Mouse (Mus musculus) ES-E14 (cell line): ENCODE results near the gene Npw. TPM values are rescaled to one million over a fixed set of nuclear protein-coding genes. Genes with fewer than 3 reads are reported as not detected.
A peak's percentile ranks its signal among the peaks of the same experiment; 100 is the strongest.

Experiments
- DNase-seq: peaks from one replicate; pipeline ENCODE4 v3.0.0-alpha.2; 2013; ENCODE audit warnings: low read depth, low spot score
- H3K27ac ChIP-seq: 2 replicates; pipeline ENCODE4 v1.5.1; 2012; ENCODE audit warnings: low read depth, mild to moderate bottlenecking, low read length, moderate library complexity, mixed read lengths; ENCODE audit not compliant: poor library complexity, insufficient read depth, severe bottlenecking
- H3K36me3 ChIP-seq: 2 replicates; pipeline ENCODE4 v1.6.1; 2012; ENCODE audit warnings: mild to moderate bottlenecking, low read length, moderate library complexity, mixed read lengths; ENCODE audit not compliant: control insufficient read depth, poor library complexity, insufficient read depth, severe bottlenecking
- H3K4me1 ChIP-seq, 2 experiments: fragments of 150-350 bp in 1 of 2; sonication (generic) in 1 of 2; 2 replicates each; pipeline ENCODE4 v1.6.1; 2012; ENCODE audit warnings: low read length in 2 of 2, mild to moderate bottlenecking in 1 of 2, mixed read lengths in 1 of 2; ENCODE audit not compliant: control insufficient read depth in 2 of 2, insufficient read depth in 2 of 2, poor library complexity in 1 of 2
- H3K4me3 ChIP-seq, 2 experiments: fragments of 150-350 bp in 1 of 2; sonication (generic) in 1 of 2; 2 replicates each; pipeline ENCODE4 v1.5.1; 2012; ENCODE audit warnings: low read length in 2 of 2, low read depth in 1 of 2, mild to moderate bottlenecking in 1 of 2, mixed read lengths in 1 of 2; ENCODE audit not compliant: insufficient read depth in 1 of 2, poor library complexity in 1 of 2, severe bottlenecking in 1 of 2
- H3K9ac ChIP-seq: 2 replicates; pipeline ENCODE4 v1.6.1; 2012; ENCODE audit warnings: low read depth, mild to moderate bottlenecking, low read length, mixed read lengths; ENCODE audit not compliant: poor library complexity, insufficient read depth, severe bottlenecking
- H3K9me3 ChIP-seq: fragments of 150-350 bp; sonication (generic); 2 replicates; pipeline ENCODE4 v1.6.1; 2012; ENCODE audit warnings: low read depth, mild to moderate bottlenecking, low read length; ENCODE audit not compliant: control insufficient read depth, insufficient read depth
- CHD2 ChIP-seq: IDR thresholded peaks from 2 replicates; pipeline ENCODE4 v1.6.1; 2014; ENCODE audit warnings: mild to moderate bottlenecking, low read depth, low read length, inconsistent platforms
- HCFC1 ChIP-seq: IDR thresholded peaks from 2 replicates; pipeline ENCODE4 v1.6.1; 2012; ENCODE audit warnings: low read length, inconsistent platforms, borderline replicate concordance; ENCODE audit not compliant: insufficient read depth
- MAFK ChIP-seq: IDR thresholded peaks from 2 replicates; pipeline ENCODE4 v1.6.1; 2014; ENCODE audit warnings: mild to moderate bottlenecking, low read depth, low read length, inconsistent platforms; ENCODE audit not compliant: insufficient read depth
- ZC3H11A ChIP-seq: IDR thresholded peaks from 2 replicates; pipeline ENCODE4 v1.6.1; 2012; ENCODE audit warnings: low read depth, mild to moderate bottlenecking, inconsistent platforms, low read length, borderline replicate concordance
- ZNF384 ChIP-seq: IDR thresholded peaks from 2 replicates; pipeline ENCODE4 v1.6.1; 2012; ENCODE audit warnings: low read depth, low read length, inconsistent platforms
- in situ Hi-C, 2 experiments: fragments of 600-800 bp; cut with MboI; formaldehyde crosslinking; loops; one replicate each; pipeline ENCODE4 v1.15.1; 2025; ENCODE audit warnings: low sequenced_read_pairs in 2 of 2, inconsistent platforms in 1 of 2; ENCODE audit not compliant: unreplicated experiment in 2 of 2
- total RNA-seq: library from RNA; depleted of rRNA; stranded (reverse); fragments of 300-350 nt; gene quantifications from 2 replicates; pipeline ENCODE4 v1.2.3, GENCODE M21; 2012

Gene Npw
- total RNA-seq, 1 experiment = 3.0 TPM

DNA sequence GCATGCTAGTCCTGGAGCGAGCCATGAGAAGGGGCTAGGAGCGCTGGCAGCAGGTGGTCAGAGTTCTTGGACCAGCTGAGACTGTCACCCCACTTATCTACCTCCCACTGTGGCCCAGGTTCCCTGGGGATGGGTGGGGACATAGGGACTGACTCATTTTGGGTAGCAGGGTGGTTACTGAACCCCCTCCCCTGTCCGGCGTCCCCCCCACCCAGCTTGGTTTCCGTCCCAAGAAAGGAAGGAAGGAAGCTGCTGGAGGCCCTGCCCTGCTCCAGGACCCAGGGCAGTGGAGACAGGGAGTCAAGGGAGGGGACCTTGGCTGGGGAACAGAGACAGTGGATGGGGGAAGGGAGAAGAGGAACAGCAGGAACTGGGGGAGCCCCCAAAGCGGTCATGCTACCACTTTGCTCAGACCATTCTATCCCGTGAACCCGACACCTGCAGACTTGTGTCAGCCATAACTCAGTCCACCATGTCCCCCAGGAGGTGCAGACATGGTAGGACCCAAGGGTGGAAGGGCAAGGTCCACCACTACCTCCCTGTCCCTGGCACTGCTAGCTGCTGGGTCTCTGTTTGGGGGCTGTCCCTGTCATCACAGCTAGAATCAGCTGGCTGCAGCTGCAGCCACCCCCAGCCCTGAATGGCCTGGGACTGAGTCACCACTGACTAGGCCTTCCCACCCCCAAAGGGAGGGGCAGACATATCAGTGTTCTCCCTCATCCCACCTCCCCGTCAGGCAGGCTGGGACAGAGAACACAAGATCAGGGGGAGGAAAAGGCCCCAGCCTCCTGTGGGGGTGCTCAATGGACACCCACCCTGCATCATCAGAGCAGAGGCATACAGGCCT lies 13.2 kb downstream of the Npw start:
- Histone ChIP-seq H3K9ac (no peak overlapping the region), H3K4me3 (no peak overlapping the region), H3K36me3 (peaks cover 4% of the 10 kb centered on the region; the same call in 1 of the 2 replicates), H3K4me1 (peaks cover 7 to 31% of the 10 kb centered on the region in 2 experiments; a peak in 3 of 4 replicates), H3K9me3 (no peaks in the 10 kb centered on the region), H3K27ac (no peak overlapping the region)
- TF ChIP-seq MAFK (no peak), ZNF384 (no peak), CHD2 (no peak)
- in situ Hi-C loops = no loop called here
- no peak for DNase-seq

DNA sequence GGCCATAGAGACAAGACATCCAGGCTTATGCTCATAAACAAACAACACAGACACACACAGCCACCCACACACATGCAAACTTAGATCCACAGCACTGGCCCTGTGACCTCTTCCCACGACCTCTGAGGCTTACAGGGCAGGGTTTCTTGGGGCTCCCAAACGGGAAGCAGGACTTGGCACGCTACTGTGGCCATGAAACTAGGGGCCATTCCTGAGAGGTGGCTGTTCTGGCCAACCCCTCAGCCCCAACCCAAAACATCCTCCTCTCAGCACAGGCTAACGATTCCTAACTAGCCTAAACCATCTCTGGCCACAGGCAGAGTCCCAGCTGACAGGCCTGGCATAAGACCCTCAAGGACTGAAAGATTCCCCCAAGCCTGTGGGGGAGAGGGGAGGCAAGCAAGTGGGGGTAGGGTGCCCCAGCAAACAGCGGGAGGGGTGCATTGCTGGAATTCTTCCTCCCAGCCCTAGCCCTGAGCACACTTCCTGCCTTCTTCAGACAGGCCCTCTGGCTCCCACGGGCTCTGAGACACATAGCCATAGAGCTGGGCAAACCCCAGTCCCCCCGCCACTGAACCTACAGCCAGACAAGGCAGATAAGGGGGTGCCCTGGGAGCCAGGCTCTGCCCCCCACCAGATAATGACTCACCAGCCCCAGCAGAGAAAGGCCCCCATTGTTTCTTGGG lies 14.1 kb downstream of the Npw start:
- Histone ChIP-seq H3K27ac (no peak overlapping the region), H3K4me3 (no peak overlapping the region), H3K9me3 (no peaks in the 10 kb centered on the region), H3K36me3 (peaks cover 4% of the 10 kb centered on the region; the same call in 1 of the 2 replicates), H3K9ac (no peak overlapping the region), H3K4me1 (peaks cover 5 to 30% of the 10 kb centered on the region in 2 experiments; a peak in 3 of 4 replicates)
- TF ChIP-seq ZC3H11A (no peak), CHD2 (no peak), ZNF384 (no peak), HCFC1 (no peak), MAFK (no peak)
- in situ Hi-C loops = no loop called here
- DNase-seq = no peak

DNA sequence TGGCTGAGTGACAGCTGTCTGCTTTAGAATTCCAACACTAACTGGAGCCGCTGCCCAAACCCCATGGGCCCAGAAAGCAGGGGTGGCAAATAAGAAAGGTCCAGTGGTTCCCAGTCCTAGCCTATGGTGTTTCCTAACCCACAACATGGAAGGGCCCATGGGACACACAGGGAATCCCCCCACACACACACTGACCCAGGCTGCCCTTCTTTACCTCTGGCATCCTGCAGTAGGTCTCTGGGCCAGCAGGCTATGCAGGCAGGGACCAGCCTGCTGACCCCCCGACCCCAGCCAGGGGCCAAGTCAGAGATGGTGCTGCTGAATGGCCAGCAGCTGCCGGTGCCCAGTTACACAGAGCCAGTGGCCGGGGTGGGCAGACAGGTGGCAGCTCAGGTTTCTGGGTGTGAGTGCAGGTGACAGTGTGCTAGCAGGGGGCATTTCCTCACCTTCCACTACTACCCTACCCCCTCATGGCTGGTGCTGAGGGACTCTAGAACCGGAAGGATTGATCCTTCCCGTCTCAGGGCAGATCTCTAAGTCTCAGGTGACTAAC lies 15.4 kb downstream of the Npw start:
- in situ Hi-C loops = no loop called here
- Histone ChIP-seq H3K9me3 (no peaks in the 10 kb centered on the region), H3K36me3 (peaks cover 8% of the 10 kb centered on the region; the same call in 1 of the 2 replicates), H3K27ac (no peak overlapping the region), H3K4me3 (no peak overlapping the region), H3K4me1 (peaks cover 5 to 38% of the 10 kb centered on the region in 2 experiments; a peak in 3 of 4 replicates), H3K9ac (no peak overlapping the region)
- TF ChIP-seq CHD2 (no peak), ZC3H11A (no peak)
- no peak for DNase-seq

DNA sequence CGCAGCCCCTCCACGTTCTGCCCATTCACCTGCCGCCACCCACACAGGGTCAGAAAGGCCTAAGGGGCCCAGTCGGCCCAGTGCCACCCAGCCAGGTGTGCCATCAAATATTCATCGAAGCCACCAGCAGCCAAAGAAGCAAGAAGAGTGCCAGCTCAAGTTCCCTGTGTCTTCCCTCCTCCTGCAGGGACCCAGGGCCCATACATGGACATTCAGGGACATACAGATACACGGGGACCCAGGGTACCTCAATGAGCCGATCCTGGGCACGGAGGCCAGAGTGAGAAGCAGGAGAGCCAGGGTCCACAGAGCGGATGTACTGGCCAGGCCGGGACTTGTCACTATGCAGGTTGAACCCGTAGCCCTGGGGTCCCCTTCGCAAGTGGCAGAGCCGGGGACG lies 16.3 kb downstream of the Npw start:
- H3K36me3 ChIP-seq = peaks cover 8% of the 10 kb centered on the region; the same call in 1 of the 2 replicates
- TF ChIP-seq ZNF384 (no peak), MAFK (no peak), CHD2 (no peak), HCFC1 (no peak), ZC3H11A (no peak)

More for the DNA sequence above, 16.3 kb downstream of the Npw start:
- Histone ChIP-seq H3K9ac (peak overlapping the region; percentile 7; the same call in 1 of the 2 replicates), H3K9me3 (no peaks in the 10 kb centered on the region), H3K4me3 (no peak overlapping the region), H3K27ac (no peak overlapping the region), H3K4me1 (peaks cover 5 to 38% of the 10 kb centered on the region in 2 experiments; a peak in 3 of 4 replicates)
- in situ Hi-C loops = no loop called here
- no peak for DNase-seq
